Mouse (Mus musculus): ENCODE results near the gene Gm12253.

GRCm38 (mm10) chr11:58400655-58401054, 31.7 kb upstream of the Gm12253 start:
- TF ChIP-seq CTCF (IDR thresholded peaks at IDR 0.05; ENCODE audit: borderline replicate concordance, control insufficient read depth, extremely low read depth, insufficient read depth, low read length, poor library complexity): no peak
- TF ChIP-seq POLR2A (IDR thresholded peaks at IDR 0.05; ENCODE audit: control insufficient read depth, extremely low read depth, insufficient read depth, low read length, poor library complexity): no peak
